Mouse (Mus musculus) G1E (cell line): ENCODE data around the gene Olfr512. TPM values are rescaled to one million over a fixed set of nuclear protein-coding genes. Genes with fewer than 3 reads are reported as not detected.

Source experiments
- ATAC-seq: 2 replicates; pipeline ENCODE4 v1.8.0; 2016; ENCODE audit warnings: mild to moderate bottlenecking; ENCODE audit not compliant: insufficient number of reproducible peaks, poor library complexity, low FRiP score, severe bottlenecking; ENCODE audit errors: extremely low read depth
- DNase-seq: peaks from one replicate; pipeline ENCODE4 v3.0.0; 2012; ENCODE audit warnings: low spot score
- H3K27me3 ChIP-seq: 2 replicates; pipeline ENCODE4 v1.6.1; 2012; ENCODE audit warnings: mild to moderate bottlenecking, low read length, inconsistent platforms; ENCODE audit not compliant: insufficient read depth
- H3K36me3 ChIP-seq: replicated peaks from 2 replicates; pipeline ENCODE3; 2012; ENCODE audit warnings: mild to moderate bottlenecking, inconsistent platforms
- H3K4me1 ChIP-seq: 2 replicates; pipeline ENCODE4 v1.6.1; 2012; ENCODE audit warnings: low read depth, low read length, inconsistent platforms, mixed read lengths; ENCODE audit not compliant: insufficient read depth
- H3K4me3 ChIP-seq: 2 replicates; pipeline ENCODE4 v1.5.1; 2012; ENCODE audit warnings: low read depth, mild to moderate bottlenecking, inconsistent platforms, low read length, moderate library complexity, mixed read lengths
- H3K9me3 ChIP-seq: replicated peaks from 2 replicates; pipeline ENCODE4 v1.6.1; 2012; ENCODE audit warnings: inconsistent platforms
- CTCF ChIP-seq: IDR thresholded peaks from 2 replicates; pipeline ENCODE4 v1.5.1; 2012; ENCODE audit warnings: low read depth, low read length, inconsistent platforms, mixed read lengths
- GATA1 ChIP-seq: IDR thresholded peaks from 2 replicates; pipeline ENCODE4 v1.6.1; 2012; ENCODE audit warnings: borderline replicate concordance, low read length, inconsistent platforms, mixed read lengths
- GATA2 ChIP-seq: IDR thresholded peaks from 2 replicates; pipeline ENCODE4 v1.6.1; 2012; ENCODE audit warnings: low read depth, low read length, inconsistent platforms, borderline replicate concordance
- POLR2AphosphoS5 ChIP-seq: IDR thresholded peaks from 2 replicates; pipeline ENCODE4 v1.6.1; 2012; ENCODE audit warnings: low read depth, low read length, inconsistent platforms; ENCODE audit not compliant: insufficient replicate concordance
- TAL1 ChIP-seq: conservative IDR thresholded peaks from 2 replicates; pipeline ENCODE4 v1.6.1; 2012; ENCODE audit warnings: low read depth, low read length, inconsistent platforms, mixed read lengths
- polyA plus RNA-seq: library from polyadenylated mRNA; stranded (reverse); fragments of >175 nt; gene quantifications from 2 replicates; pipeline ENCODE4 v1.2.3, GENCODE M21; 2012
- total RNA-seq, 2 experiments: library from RNA; stranded (forward) in 1 of 2; stranded (reverse) in 1 of 2; fragments of 200-1000 nt in 1 of 2; fragments of >200 nt in 1 of 2; fragmentation: Nextera tagmentation in 1 of 2; gene quantifications; 2 replicates each; pipeline ENCODE4 v1.2.3; 2014 to 2017

The Olfr512 gene
- not detected in 2 replicates for total RNA-seq (2014; fragmentation: Nextera tagmentation)
- 0.33 TPM in 1 of 2 replicates, not detected in the other for total RNA-seq (2017)
- polyA plus RNA-seq = not detected in 2 replicates

DNA sequence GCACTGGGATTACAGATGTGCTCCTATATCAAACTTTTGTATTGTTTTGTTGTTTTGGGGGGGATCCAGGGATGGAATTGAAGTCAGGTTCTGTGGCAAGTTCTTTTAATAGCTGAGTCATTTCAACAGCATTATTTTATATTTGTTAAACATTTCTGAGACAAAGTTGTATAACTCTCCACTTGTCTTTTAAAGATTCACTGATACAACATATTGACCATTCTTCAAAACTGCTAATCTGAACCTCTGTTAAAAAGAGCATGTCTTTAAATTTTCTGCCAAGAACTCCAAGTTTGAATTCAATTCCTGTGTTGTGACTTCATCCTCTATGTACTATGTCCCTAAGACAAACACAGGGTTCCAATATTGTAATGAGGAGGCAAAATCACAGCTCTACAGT, at the start of gene Olfr512:
TSS of gene Olfr512 (plus strand) at position 301 of the 400 bp plus-strand sequence.
- ATAC-seq = no peak

DNA sequence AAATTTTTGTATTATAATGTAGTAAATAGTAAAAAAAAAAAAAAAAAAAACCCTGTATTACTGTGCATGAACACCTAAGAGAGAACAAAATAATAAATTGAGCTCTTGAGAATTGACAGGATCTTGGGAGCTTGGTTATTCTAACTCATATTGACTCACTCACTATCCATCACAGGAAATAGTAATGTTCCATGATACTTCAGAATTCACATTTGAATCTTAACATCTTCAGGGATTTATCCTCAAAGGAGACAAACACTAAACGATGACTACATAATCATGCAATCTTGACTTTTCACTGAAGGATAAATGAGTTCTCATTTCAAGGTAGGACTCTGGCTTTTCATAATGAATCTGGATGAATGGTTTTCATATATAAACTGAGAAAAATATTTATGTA, 47.0 kb upstream of the Olfr512 start, which contains the start of gene Olfr510:
TSS of gene Olfr510 (plus strand) at position 301 of the 400 bp plus-strand sequence.
- Histone ChIP-seq H3K4me1 (no peaks in the 10 kb centered on the region), H3K36me3 (no peaks in the 10 kb centered on the region), H3K4me3 (no peak within 1 kb of the TSS), H3K27me3 (no peaks in the 10 kb centered on the region), H3K9me3 (no peaks in the 10 kb centered on the region)
- DNase-seq = no peak
- ATAC-seq = no peak
- TF ChIP-seq CTCF (no peak), POLR2AphosphoS5 (no peak), TAL1 (no peak), GATA1 (no peak), GATA2 (no peak)

More for the DNA sequence above, at the start of gene Olfr512:
- no peaks in the 10 kb centered on the region for H3K4me1 ChIP-seq
- H3K9me3 ChIP-seq = peaks cover 6% of the 10 kb centered on the region
- H3K36me3 ChIP-seq = no peaks in the 10 kb centered on the region
- TF ChIP-seq GATA2 (no peak), POLR2AphosphoS5 (no peak), CTCF (no peak), TAL1 (no peak), GATA1 (no peak)
- no peak for DNase-seq
- H3K4me3 ChIP-seq = no peak within 1 kb of the TSS
- H3K27me3 ChIP-seq = no peaks in the 10 kb centered on the region

DNA sequence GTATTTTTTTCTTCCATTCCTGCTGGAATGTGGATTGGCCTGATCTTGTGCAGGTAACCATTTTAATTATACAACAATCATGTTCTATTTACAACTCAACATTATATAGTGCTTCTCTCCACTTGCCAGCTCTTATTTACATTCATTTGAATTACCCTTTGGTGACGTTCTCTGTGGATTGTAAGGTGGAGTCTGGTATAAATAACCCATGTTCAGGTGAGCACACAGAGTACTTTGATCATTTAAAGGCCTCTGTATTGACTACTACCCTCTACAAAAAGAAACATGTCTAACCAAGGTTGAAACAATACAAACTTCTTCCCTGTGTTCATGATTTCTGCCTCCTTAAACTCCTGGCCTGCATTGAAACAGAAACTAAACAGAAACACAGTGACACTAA, 42.1 kb upstream of the Olfr512 start:
- ATAC-seq (no peak), DNase-seq (no peak)
- H3K4me3 ChIP-seq = no peak overlapping the region
- TF ChIP-seq POLR2AphosphoS5 (no peak), GATA1 (no peak), GATA2 (no peak), TAL1 (no peak), CTCF (no peak)
- H3K27me3 ChIP-seq = no peaks in the 10 kb centered on the region
- no peaks in the 10 kb centered on the region for H3K9me3 ChIP-seq
- no peaks in the 10 kb centered on the region for H3K36me3 ChIP-seq
- H3K4me1 ChIP-seq = no peaks in the 10 kb centered on the region

DNA sequence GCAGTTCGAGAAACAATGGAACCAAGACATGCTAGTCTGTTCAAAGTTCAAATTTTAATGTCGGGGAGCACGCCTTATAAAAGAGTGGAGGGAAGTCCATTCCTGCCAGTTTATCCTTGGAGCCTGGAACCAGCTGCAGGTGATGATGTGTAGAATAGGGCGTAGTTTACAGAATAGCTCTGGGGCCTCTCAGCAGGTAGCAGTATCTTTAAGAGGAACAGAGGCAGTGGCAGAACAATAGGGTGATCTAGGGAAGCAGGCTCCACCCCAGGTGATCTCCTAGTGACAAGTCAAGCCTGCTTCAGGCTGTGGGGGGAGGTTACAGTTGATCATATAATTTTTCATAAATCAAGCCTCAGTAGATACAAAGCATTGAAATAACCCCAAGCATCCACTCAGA, 34.2 kb upstream of the Olfr512 start:
- Histone ChIP-seq H3K4me3 (no peak overlapping the region), H3K9me3 (peaks cover 8% of the 10 kb centered on the region), H3K36me3 (no peaks in the 10 kb centered on the region), H3K27me3 (no peaks in the 10 kb centered on the region), H3K4me1 (no peaks in the 10 kb centered on the region)
- no peak for TF ChIP-seq TAL1
- TF ChIP-seq GATA1 = no peak
- no peak for TF ChIP-seq CTCF
- TF ChIP-seq GATA2 = no peak
- no peak for TF ChIP-seq POLR2AphosphoS5
- DNase-seq (no peak), ATAC-seq (no peak)

DNA sequence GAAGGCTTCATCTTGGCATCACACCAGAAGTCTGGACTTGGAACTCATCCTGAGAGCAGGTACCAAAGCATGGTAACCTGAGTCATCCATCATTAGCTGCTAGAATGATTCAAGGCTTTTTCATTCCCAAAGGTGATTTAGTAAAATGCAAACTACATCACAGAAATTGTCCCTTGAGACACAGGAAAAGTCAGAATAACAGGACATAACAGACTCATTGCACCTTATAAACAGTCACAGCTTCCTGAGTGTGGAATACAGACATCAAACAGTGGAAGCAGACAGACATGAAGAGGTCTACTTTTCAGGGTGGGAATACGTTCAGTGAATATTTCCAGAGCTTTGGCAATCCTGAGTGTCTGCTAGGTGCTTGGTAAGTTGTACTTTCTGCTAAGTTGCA, 37.6 kb downstream of the Olfr512 start, which contains the start of gene Olfr513:
TSS of gene Olfr513 (plus strand) at position 301 of the 400 bp plus-strand sequence.
- H3K27me3 ChIP-seq = no peaks in the 10 kb centered on the region
- TF ChIP-seq POLR2AphosphoS5 = no peak
- TF ChIP-seq GATA2 = no peak
- no peak for TF ChIP-seq TAL1
- TF ChIP-seq CTCF = no peak
- TF ChIP-seq GATA1 = no peak
- H3K9me3 ChIP-seq = peaks cover 9% of the 10 kb centered on the region
- no peaks in the 10 kb centered on the region for H3K4me1 ChIP-seq
- H3K4me3 ChIP-seq = no peak within 1 kb of the TSS
- ATAC-seq (no peak), DNase-seq (no peak)
- no peaks in the 10 kb centered on the region for H3K36me3 ChIP-seq

DNA sequence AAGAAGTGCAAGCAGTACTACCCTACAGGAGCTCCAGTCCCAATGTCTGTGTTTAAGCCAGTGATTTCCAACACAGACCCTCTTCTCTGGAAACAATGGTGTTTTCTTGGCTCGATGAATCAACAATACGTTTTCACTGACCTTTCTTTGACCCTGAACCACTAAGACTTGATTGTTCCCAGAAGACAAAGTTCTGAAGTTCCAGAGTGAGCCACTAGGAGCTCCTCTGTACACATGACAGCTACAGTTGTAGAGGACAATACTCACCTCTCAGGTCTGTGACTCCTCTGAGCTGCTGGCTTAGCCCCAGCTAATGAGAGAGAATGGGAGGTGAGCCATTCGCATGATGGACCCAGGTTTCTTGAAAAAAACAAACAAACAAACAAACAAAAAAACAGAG, 47.3 kb downstream of the Olfr512 start:
- TF ChIP-seq CTCF (no peak), GATA2 (no peak), TAL1 (no peak), POLR2AphosphoS5 (no peak), GATA1 (no peak)
- DNase-seq = no peak

More for the DNA sequence above, 47.3 kb downstream of the Olfr512 start:
- Histone ChIP-seq H3K4me1 (no peaks in the 10 kb centered on the region), H3K27me3 (no peaks in the 10 kb centered on the region), H3K36me3 (no peaks in the 10 kb centered on the region), H3K9me3 (no peaks in the 10 kb centered on the region), H3K4me3 (no peak overlapping the region)
- ATAC-seq = no peak

Other genes starting within 250 kb of the Olfr512 start
- gene Olfr498, start 248.0 kb upstream of the Olfr512 start, total RNA-seq (2014; fragmentation: Nextera tagmentation) = not detected in 2 replicates
- 0.27 TPM in 1 of 2 replicates, not detected in the other for gene Olfr498, start 248.0 kb upstream of the Olfr512 start, total RNA-seq (2017)
- not detected in 2 replicates for gene Olfr498, start 248.0 kb upstream of the Olfr512 start, polyA plus RNA-seq
- gene Olfr502, start 188.3 kb upstream of the Olfr512 start, total RNA-seq (2014; fragmentation: Nextera tagmentation) = not detected in 2 replicates
- 0.16 TPM in 1 of 2 replicates, not detected in the other for gene Olfr502, start 188.3 kb upstream of the Olfr512 start, total RNA-seq (2017)
- gene Olfr502, start 188.3 kb upstream of the Olfr512 start, polyA plus RNA-seq = not detected in 2 replicates
- not detected in 2 replicates for gene Olfr503, start 168.8 kb upstream of the Olfr512 start, total RNA-seq (2014; fragmentation: Nextera tagmentation)
- gene Olfr503, start 168.8 kb upstream of the Olfr512 start, total RNA-seq (2017) = 0.46 TPM in 1 of 2 replicates, not detected in the other
- gene Olfr503, start 168.8 kb upstream of the Olfr512 start, polyA plus RNA-seq = not detected in 2 replicates
- gene Olfr504, start 147.5 kb upstream of the Olfr512 start, total RNA-seq (2014; fragmentation: Nextera tagmentation) = not detected in 2 replicates
- gene Olfr504, start 147.5 kb upstream of the Olfr512 start, total RNA-seq (2017) = not detected in 2 replicates
- not detected in 2 replicates for gene Olfr504, start 147.5 kb upstream of the Olfr512 start, polyA plus RNA-seq
- gene Olfr506, start 102.5 kb upstream of the Olfr512 start, total RNA-seq (2014; fragmentation: Nextera tagmentation) = not detected in 2 replicates
- 0.16 TPM in 1 of 2 replicates, not detected in the other for gene Olfr506, start 102.5 kb upstream of the Olfr512 start, total RNA-seq (2017)
- gene Olfr506, start 102.5 kb upstream of the Olfr512 start, polyA plus RNA-seq = not detected in 2 replicates
- not detected in 2 replicates for gene Olfr507, start 91.5 kb upstream of the Olfr512 start, total RNA-seq (2014; fragmentation: Nextera tagmentation)
- 0.12 and 0.22 TPM in 2 replicates for gene Olfr507, start 91.5 kb upstream of the Olfr512 start, total RNA-seq (2017)
- not detected in 2 replicates for gene Olfr507, start 91.5 kb upstream of the Olfr512 start, polyA plus RNA-seq
- gene Olfr508, start 83.3 kb upstream of the Olfr512 start, total RNA-seq (2014; fragmentation: Nextera tagmentation) = not detected in 2 replicates
- gene Olfr508, start 83.3 kb upstream of the Olfr512 start, total RNA-seq (2017) = 0.05 and 0.06 TPM in 2 replicates
- gene Olfr508, start 83.3 kb upstream of the Olfr512 start, polyA plus RNA-seq = not detected in 2 replicates
- gene Olfr509, start 61.4 kb upstream of the Olfr512 start, total RNA-seq (2014; fragmentation: Nextera tagmentation) = not detected in 2 replicates
- 0.11 and 0.17 TPM in 2 replicates for gene Olfr509, start 61.4 kb upstream of the Olfr512 start, total RNA-seq (2017)
- not detected in 2 replicates for gene Olfr509, start 61.4 kb upstream of the Olfr512 start, polyA plus RNA-seq
- not detected in 2 replicates for gene Olfr510, start 46.9 kb upstream of the Olfr512 start, total RNA-seq (2014; fragmentation: Nextera tagmentation)
- 0.06 and 0.11 TPM in 2 replicates for gene Olfr510, start 46.9 kb upstream of the Olfr512 start, total RNA-seq (2017)
- gene Olfr510, start 46.9 kb upstream of the Olfr512 start, polyA plus RNA-seq = not detected in 2 replicates
- not detected in 2 replicates for gene Olfr513, start 37.7 kb downstream of the Olfr512 start, total RNA-seq (2014; fragmentation: Nextera tagmentation)
- not detected in 2 replicates for gene Olfr513, start 37.7 kb downstream of the Olfr512 start, total RNA-seq (2017)
- not detected in 2 replicates for gene Olfr513, start 37.7 kb downstream of the Olfr512 start, polyA plus RNA-seq
- not detected in 2 replicates for gene Olfr514, start 112.7 kb downstream of the Olfr512 start, total RNA-seq (2014; fragmentation: Nextera tagmentation)
- gene Olfr514, start 112.7 kb downstream of the Olfr512 start, total RNA-seq (2017) = not detected in 2 replicates
- not detected in 2 replicates for gene Olfr514, start 112.7 kb downstream of the Olfr512 start, polyA plus RNA-seq
- not detected in 2 replicates for gene Olfr516, start 137.2 kb downstream of the Olfr512 start, total RNA-seq (2014; fragmentation: Nextera tagmentation)
- gene Olfr516, start 137.2 kb downstream of the Olfr512 start, total RNA-seq (2017) = 0.05 and 0.12 TPM in 2 replicates
- gene Olfr516, start 137.2 kb downstream of the Olfr512 start, polyA plus RNA-seq = not detected in 2 replicates
- gene Olfr517, start 159.1 kb downstream of the Olfr512 start, total RNA-seq (2014; fragmentation: Nextera tagmentation) = not detected in 2 replicates
- gene Olfr517, start 159.1 kb downstream of the Olfr512 start, total RNA-seq (2017) = 0.05 TPM in 1 of 2 replicates, not detected in the other
- not detected in 2 replicates for gene Olfr517, start 159.1 kb downstream of the Olfr512 start, polyA plus RNA-seq
- gene Olfr518, start 171.7 kb downstream of the Olfr512 start, total RNA-seq (2014; fragmentation: Nextera tagmentation) = not detected in 2 replicates
- gene Olfr518, start 171.7 kb downstream of the Olfr512 start, total RNA-seq (2017) = 0.16 TPM in 1 of 2 replicates, not detected in the other
- gene Olfr518, start 171.7 kb downstream of the Olfr512 start, polyA plus RNA-seq = not detected in 2 replicates
- not detected in 2 replicates for gene Olfr519, start 181.1 kb downstream of the Olfr512 start, total RNA-seq (2014; fragmentation: Nextera tagmentation)
- not detected in 2 replicates for gene Olfr519, start 181.1 kb downstream of the Olfr512 start, total RNA-seq (2017)
- not detected in 2 replicates for gene Olfr519, start 181.1 kb downstream of the Olfr512 start, polyA plus RNA-seq
- 4.7 and 5.3 TPM in 2 replicates for gene Nlrp10, start 216.9 kb downstream of the Olfr512 start, total RNA-seq (2014; fragmentation: Nextera tagmentation)
- 6.0 and 8.2 TPM in 2 replicates for gene Nlrp10, start 216.9 kb downstream of the Olfr512 start, total RNA-seq (2017)
- 0.31 and 0.52 TPM in 2 replicates for gene Nlrp10, start 216.9 kb downstream of the Olfr512 start, polyA plus RNA-seq
- gene Eif3f, start 221.1 kb downstream of the Olfr512 start, total RNA-seq (2014; fragmentation: Nextera tagmentation) = 206 and 223 TPM in 2 replicates
- 111 and 137 TPM in 2 replicates for gene Eif3f, start 221.1 kb downstream of the Olfr512 start, total RNA-seq (2017)
- 677 and 1,007 TPM in 2 replicates for gene Eif3f, start 221.1 kb downstream of the Olfr512 start, polyA plus RNA-seq
- gene Tub, start 237.0 kb downstream of the Olfr512 start, total RNA-seq (2014; fragmentation: Nextera tagmentation) = 0.75 TPM in 1 of 2 replicates, not detected in the other
- 0.06 and 0.16 TPM in 2 replicates for gene Tub, start 237.0 kb downstream of the Olfr512 start, total RNA-seq (2017)
- gene Tub, start 237.0 kb downstream of the Olfr512 start, polyA plus RNA-seq = not detected in 2 replicates